Mouse (Mus musculus): ENCODE measurements around the gene Myo15b.
"Not testable (repeated sequence)": the region's sequence is repeated elsewhere in the genome, so short reads cannot be mapped to it uniquely, and the experiment has no call there.

Gene Myo15b

GRCm38 (mm10) chr11:115830550-115831325, 27.5 kb upstream of the Myo15b start:
- DNase-seq (ENCODE audit: low read depth, low spot score): no peak

DNA sequence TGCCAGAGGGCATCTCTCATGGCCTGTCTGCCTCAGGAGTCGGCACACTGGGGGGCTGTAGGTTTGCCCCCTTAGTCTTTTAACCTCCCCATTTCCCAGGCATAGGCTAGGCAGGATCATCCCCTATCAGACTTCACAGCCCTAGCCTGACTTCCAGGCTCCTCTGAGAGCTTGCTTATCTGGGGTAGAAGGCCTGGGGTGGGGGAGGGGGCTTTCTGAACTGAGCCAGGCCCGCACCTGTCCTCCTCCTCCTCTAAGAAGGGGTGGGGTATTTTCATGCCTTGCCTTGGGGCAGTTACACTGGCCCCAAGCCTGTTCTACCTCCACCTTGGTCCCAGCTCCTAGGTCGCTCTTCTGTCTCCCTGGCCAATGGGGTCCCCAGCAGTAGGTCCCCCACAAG, 26.7 kb upstream of the Myo15b start:
- no peak for DNase-seq (ENCODE audit: low read depth, low spot score)

DNA sequence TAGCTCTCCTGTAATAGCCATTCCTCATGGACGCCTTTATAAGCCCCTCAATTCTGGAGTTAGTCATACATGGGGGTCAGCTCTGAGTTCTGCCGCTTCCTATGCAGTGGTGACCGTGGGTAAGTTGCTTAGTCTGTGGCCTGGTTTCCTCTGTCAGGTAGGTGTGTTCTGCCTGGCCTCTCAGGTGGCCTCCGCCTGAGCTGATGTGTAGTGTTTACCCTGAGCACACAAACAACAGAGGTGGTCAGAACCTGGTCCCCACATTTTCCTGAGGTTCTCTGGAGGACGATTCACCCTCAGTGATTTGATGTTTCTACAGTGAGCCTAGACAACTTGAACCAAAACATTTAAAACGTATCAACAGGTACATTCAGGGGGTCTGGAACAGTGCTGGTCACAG, 26.1 kb upstream of the Myo15b start:
- DNase-seq (ENCODE audit: low read depth, low spot score): no peak

- DNase-seq (ENCODE audit: low read depth, low spot score): no peak
Measured at GRCm38 (mm10) chr11:115832523-115832922, 25.7 kb upstream of the Myo15b start.

DNA sequence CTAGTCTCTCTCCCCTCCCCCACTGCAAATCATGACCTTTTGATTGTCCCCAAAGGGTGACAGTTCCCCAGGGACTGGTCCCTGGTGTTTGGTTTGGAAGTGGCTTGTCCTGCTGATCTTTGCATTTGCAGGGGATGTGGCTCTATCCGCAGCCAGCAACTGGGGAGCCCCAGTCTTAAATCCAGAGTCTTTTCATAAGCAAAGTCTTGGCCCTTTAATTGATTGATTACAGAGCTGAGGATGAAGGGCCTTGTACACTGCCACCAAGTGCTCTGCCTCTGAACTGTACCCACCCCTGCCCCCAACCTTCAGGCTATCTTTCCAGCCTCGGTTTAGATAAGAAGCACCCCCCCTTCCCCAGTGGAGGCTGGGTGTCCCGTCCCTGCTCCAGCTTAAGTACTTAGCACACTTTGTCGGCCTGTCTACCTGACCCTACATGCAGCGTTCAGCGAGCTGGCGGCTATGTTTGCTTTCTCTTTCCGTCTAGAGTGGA, 25.1 kb upstream of the Myo15b start:
- DNase-seq (ENCODE audit: low read depth, low spot score): no peak

DNA sequence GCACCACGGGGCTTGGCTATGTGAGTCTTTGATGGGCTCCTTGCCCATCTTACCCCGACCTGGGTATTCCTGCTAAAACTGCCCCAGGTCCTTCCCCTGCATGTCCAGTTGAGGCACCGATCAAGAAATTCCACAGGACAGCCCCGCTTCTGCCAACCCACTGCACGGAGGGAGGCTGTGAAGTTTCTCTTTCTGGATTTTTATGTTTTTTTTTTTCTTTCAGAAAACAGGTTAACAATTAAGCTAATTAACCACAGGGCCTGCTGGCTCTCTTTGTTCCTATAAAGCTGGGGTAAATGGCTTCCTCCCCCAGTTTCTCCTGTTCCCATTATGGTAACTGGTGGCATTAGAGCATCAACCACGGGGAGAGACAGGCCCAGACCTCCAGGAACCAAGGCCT, 24.2 kb upstream of the Myo15b start:
- DNase-seq (ENCODE audit: low read depth, low spot score): no peak

GRCm38 (mm10) chr11:115836656-115837395, 21.4 kb upstream of the Myo15b start:
- no peak for DNase-seq (ENCODE audit: low read depth, low spot score)

- DNase-seq (ENCODE audit: low read depth, low spot score): no peak
Measured at GRCm38 (mm10) chr11:115837606-115838345, 20.4 kb upstream of the Myo15b start.

DNA sequence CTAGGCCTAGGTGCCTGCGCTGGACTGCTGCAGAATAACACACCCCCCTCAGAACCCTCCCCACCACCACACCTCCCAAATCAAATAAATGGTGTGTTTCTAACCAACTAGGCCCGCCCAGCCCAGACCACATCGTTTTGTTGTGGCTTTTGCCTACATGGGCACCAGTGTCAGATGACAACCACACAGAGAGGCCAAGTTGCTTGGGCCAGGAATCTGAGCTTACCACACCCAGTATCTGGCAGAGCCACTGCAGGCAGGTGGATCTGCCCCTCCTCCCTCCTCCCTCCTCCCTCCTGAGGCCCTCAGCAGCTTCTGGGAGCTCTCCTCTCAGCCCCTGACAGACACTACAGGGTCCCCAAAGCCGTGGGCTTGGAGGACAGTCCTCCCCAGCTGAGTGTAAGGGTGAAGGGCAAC, 19.3 kb upstream of the Myo15b start:
- DNase-seq (ENCODE audit: low read depth, low spot score): no peak

- no peak for DNase-seq (ENCODE audit: low read depth, low spot score)
Measured at GRCm38 (mm10) chr11:115839732-115840131, 18.5 kb upstream of the Myo15b start.

DNA sequence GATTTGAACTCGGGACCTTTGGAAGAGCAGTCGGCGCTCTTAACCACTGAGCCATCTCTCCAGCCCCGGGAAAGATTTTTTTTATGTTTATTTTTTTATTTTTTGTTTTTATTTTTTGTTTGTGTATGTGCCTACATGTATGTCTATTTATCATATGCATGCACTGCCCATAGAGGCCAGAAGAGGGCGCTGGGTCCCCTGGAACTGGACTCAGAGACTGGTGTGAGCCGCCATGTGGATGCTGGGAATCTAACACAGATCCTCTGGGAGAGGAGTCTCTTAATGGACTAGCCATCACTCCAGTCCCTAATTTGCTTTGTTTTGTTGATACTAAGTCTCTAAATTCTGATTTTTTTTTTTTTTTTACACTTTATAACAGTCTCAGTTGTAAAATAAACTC, 17.2 kb upstream of the Myo15b start:
- peak; percentile 23 for DNase-seq (ENCODE audit: low read depth, low spot score)

DNA sequence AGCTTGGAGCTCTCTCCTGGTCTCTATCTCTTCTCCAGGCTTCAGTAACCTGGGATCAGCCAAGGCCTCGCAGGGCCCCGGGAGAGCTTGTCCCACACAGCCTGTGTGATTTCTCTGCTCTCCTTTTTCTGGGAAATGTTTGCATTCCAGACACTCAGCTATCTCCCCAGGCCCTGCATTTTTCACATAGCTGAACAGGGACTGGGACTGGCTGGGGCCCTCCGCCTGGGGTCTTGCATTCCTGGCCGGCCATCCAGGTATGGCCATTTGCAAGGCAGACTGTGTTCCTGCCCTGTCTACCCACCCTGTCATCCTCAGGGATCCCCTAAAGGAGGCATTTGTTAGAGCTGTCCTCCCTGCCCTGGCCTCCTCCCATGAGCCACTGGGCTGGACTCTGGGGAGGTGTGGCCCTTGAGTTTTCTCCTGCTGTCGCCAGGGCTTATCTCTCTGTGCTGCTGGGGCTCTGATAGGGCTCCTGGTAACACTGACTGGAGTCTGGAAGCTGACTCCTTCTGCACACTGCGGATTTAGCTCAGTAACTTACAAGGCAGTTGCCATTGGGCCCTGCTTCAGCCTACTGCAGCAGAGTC, 16.1 kb upstream of the Myo15b start:
- DNase-seq (ENCODE audit: low read depth, low spot score): no peak

DNA sequence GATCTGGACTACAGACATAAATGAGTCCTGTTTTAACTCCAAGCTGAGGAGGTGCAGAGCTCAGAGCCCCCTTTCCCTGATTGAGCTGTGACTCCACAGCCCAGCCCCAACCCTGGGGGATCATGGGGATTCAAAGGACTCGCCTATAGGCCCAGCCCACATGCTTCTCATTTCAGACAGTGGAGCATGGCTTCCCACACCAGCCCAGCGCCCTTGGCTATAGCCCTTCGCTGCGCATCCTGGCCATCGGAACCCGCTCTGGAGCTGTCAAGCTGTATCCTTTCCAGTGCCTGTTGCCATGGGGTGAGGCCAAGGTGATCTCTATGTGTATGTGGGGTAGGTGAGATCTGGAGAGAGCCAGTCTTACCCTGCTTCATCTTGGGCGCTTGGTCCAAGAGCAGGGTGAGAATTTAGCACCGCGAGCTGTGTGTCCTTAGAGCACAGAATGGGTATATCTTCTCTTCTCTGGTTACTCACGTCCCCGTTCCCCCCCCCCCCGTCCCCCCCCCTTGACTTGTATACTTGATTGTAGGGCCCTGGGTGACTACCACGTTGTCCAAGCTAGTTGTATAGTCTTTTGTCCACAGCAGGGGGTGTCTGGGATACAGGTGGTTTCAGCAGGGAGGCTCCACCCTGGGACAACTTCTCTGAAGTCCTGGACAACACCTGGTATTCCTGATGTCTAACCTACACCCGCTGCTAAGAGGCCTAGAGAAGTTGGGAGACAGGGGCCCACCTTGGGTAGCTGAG, 14.9 kb upstream of the Myo15b start:
- no peak for DNase-seq (ENCODE audit: low read depth, low spot score)

GRCm38 (mm10) chr11:115843891-115844239, 14.3 kb upstream of the Myo15b start:
- no peak for DNase-seq (ENCODE audit: low read depth, low spot score)

DNA sequence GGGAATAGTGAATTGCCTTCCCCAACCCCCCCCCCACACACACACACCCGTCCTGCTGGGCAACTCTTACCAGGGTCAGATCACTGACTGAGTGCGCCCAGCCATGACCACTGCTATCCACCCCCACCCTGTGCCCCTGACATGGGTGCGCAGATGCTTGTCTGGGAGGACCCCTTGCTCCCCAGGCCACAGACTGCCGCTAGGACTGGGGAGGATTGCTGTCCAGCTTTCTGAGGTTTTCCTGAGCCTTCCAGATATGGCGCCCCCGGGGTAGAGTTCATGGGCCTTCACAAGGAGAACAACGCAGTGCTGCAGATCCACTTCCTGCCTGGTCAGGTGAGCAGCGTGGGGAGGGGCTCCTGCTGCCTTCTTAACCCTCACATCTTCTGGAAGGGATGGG, 14.0 kb upstream of the Myo15b start:
- DNase-seq (ENCODE audit: low read depth, low spot score): no peak

- DNase-seq (ENCODE audit: low read depth, low spot score): no peak
Measured at GRCm38 (mm10) chr11:115845819-115846218, 12.4 kb upstream of the Myo15b start.

GRCm38 (mm10) chr11:115854674-115855073, 3.5 kb upstream of the Myo15b start:
- no peak for DNase-seq (ENCODE audit: low read depth, low spot score)

DNA sequence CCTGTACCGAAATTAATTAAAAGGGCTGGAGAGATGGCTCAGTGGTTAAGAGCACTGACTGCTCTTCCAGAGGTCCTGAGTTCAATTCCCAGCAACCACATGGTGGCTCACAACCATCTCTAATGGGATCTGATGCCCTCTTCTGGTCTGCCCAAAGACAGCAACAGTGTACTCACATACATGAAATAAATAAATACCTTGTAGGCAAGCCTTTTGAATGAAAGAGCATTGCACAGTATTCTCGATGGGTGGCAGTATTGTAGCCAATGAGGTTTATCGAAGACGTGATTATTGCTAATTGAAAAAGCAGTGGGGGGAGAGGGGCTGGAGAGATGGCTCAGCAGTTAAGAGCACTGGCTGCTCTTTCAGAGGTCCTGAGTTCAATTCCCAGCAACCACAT, 1.1 kb upstream of the Myo15b start:
- DNase-seq (ENCODE audit: low read depth, low spot score): not testable (repeated sequence)

DNA sequence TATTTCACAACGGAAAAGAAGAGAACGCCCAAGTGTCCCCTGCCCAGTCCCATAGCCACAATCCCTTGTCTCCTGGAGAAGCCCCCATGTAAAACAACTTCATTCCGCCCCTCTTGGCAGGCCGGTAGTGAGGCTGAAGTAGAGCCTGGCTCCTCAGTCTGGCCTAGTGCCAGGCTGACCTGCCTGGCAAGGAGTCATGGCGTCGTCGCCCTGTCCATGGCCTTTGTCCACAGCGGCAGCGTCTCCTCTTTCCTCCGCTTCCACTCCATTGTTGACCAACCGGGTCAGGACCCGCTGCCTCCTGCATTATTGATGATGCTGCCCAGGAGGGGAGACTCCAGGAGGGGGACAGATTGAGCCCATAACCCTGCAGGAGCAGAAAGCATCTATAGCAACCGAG, 270 bp upstream of the Myo15b start:
- DNase-seq (ENCODE audit: low read depth, low spot score): no peak

DNA sequence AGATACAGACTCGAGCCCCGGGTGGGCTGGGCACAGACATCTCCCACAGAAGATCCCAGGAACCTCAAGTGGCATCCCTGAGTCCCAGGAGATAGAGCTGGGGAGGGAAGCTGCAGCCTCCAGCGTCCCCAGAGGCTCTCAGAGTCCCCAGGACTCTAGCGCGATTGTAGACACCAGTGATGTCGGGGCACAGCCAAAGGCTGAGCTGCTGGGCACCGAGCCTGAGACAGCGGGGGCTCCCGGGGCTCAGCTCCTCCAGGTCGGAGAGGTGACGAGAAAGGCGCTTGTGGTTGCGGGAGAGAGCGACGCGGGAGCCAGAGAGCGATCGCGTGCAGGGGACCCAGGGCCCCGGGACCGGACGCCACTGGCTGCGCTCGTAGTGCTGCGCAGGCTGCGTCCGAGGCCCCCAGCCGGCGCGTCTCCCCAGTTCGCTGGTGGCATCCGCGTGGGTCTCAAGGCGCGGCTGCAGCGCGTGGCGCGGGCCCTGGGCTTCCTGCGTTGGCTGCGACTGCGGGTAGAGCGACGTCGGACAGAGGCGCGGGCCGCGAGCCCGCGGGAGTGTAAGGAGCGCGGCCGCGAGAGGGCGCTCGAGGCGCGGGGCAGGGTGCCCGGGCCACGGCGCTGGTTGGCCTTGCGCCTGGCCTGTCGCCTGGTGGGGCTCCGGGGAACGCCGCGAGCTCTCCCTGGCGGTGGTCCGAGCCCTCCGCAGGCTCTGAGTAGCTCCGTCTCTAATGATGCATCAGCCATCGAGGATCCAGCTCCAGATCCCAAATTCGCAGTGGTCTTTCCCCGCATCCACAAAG, 1.1 kb downstream of the Myo15b start:
- peak; percentile 92 for DNase-seq (ENCODE audit: low read depth, low spot score)
